Mouse (Mus musculus) thymus, postnatal 25 days (tissue): ENCODE measurements around the gene Alox8.

ENCODE experiments used
- DNase-seq: peaks from one replicate; pipeline ENCODE4 v3.0.0; 2022

Gene Alox8

GRCm38 (mm10) chr11:69197743-69198142 is at the start of gene Alox8:
Gene Alox8, minus strand, starts transcription at chr11:69197843.
- DNase-seq, result no peak

GRCm38 (mm10) chr11:69245643-69246042 is 48.0 kb upstream of the Alox8 start:
- DNase-seq, result no peak

DNA sequence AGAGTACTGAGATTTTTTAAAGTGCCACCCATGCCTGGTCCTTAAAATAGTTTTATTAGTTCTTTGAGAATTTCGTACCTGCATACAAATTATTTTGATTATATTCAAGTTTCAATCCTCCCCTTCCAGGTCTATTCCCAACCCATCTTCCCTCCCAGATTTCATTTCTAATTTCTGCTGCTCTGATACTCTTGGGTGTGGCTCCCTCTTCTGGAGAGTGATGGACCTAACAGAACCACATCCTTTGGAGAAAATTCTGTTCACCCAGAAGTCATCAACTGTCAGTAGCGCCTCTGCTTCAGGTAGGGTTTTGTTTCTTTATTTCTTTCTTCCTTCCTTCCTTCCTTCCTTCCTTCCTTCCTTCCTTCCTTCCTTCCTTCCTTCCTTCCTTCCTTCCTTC is 47.3 kb upstream of the Alox8 start:
- DNase-seq, result no peak

DNA sequence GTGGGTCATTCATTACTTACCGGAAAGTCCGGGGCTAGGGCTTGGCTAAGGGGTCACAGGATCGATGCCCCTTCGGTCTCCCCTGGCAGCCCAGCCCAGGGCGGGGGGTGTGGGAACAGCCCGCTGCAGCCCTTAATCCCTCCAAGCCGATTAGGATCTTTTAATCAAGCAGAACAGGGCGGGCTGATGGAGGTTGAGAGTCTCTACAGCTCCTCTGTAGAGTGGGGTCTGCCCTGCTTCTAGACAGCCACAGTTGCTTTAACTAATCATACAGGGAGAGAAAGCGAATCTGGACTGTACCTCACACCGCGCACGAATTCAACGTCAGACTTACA is 39.2 kb upstream of the Alox8 start, which contains the start of gene Gucy2e:
Gucy2e (minus strand) TSS at position 111 of the 335 bp plus-strand sequence.
- DNase-seq, result no peak

- no peak for DNase-seq
These were observed 38.6 kb upstream of the Alox8 start for GRCm38 (mm10) chr11:69236061-69236925.

GRCm38 (mm10) chr11:69235285-69236060 is 37.8 kb upstream of the Alox8 start:
- DNase-seq, result peak; percentile 64

DNA sequence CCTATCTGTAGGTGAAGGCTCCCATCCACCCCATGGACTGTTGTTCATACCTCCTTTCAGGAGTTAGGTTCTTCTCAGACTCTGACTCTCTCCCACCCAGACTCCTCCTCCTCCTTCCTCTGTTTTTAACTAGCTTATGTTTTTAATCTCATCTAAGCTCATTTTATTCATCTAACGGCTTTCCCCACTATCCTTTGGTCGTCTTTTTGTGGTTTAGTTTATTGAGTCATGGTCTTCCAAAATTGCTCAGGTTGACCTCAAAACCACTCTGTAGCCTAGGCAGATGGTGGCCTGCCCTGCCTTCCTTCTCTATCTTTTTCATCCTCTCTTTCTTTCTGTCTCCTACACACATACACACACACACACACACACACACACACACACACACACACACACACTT is 35.5 kb upstream of the Alox8 start:
- DNase-seq, result no peak

DNA sequence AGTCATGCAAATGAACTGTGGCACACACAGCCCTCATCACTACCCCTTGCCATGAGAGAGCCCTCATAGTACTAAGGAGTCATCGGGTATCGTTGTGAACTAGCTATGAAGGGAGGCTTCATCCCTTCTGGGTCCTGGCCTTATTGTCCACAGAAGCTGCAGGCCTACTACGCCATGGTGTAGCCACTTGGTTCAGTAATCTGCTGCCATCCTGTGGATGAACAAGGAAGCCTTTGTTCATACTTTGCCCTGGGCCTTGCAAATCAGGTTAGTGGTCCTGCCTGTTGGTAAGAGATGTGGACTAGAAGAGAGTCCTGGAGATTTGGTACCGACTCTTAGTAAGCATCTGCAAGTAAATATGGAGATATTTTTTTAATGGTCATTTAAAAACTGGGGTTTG is 32.8 kb upstream of the Alox8 start:
- DNase-seq, result no peak

- DNase-seq, result no peak
These were observed 28.1 kb upstream of the Alox8 start for GRCm38 (mm10) chr11:69225715-69226114.

- no peak for DNase-seq
These were observed 25.5 kb upstream of the Alox8 start for GRCm38 (mm10) chr11:69223101-69223500.

GRCm38 (mm10) chr11:69221070-69221469 is 23.4 kb upstream of the Alox8 start:
- no peak for DNase-seq

DNA sequence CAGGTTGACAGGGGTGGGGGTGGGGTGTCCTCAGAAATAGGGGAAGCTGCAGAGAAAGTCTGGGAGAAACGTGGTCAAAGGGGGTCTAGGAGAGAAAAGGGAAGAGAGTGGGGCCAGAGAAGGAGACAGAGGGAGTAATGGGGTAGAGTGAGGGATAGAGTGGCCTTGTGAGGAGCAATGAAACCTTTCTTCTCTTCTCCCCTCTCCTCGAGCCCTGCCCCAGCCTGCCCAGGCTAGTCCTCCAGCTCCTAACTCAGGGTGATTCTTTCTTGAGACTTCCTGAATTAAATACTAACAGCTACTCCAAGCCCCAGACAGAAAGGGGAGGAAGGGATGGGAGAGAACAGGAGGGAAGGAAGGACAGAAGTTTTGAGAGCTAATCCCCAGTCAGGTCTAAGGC is 21.0 kb upstream of the Alox8 start:
- no peak for DNase-seq

GRCm38 (mm10) chr11:69217411-69217810 is 19.8 kb upstream of the Alox8 start:
- DNase-seq, result no peak

- no peak for DNase-seq
These were observed 13.8 kb upstream of the Alox8 start for GRCm38 (mm10) chr11:69211431-69211830.

- no peak for DNase-seq
These were observed 5.0 kb upstream of the Alox8 start for GRCm38 (mm10) chr11:69202469-69203230.

GRCm38 (mm10) chr11:69200231-69200630 is 2.6 kb upstream of the Alox8 start:
- no peak for DNase-seq

DNA sequence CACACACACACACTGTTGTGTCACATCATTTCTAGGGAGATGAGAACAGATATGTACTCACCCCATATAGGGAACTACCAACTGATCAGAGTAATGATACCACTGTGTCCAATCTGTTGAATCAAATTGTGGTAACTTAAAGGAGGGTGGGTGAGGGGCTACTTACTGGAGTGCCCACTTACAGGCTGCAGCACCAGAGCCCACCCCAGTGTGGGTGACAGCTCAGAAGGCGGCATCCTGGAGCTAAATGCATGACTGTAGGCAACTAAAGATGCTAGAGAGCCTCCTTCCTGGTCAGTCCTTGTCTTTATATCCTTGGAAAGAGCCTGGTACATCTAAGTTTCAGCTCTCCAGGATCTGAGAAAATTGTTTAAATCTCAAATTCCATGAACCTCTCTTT is 1.6 kb upstream of the Alox8 start:
- DNase-seq, result no peak

- peak; percentile 18 for DNase-seq
These were observed 449 bp downstream of the Alox8 start for GRCm38 (mm10) chr11:69197194-69197593.

GRCm38 (mm10) chr11:69196766-69197165 is 877 bp downstream of the Alox8 start:
- no peak for DNase-seq

GRCm38 (mm10) chr11:69192840-69193239 is 4.8 kb downstream of the Alox8 start:
- peak; percentile 20 for DNase-seq

DNA sequence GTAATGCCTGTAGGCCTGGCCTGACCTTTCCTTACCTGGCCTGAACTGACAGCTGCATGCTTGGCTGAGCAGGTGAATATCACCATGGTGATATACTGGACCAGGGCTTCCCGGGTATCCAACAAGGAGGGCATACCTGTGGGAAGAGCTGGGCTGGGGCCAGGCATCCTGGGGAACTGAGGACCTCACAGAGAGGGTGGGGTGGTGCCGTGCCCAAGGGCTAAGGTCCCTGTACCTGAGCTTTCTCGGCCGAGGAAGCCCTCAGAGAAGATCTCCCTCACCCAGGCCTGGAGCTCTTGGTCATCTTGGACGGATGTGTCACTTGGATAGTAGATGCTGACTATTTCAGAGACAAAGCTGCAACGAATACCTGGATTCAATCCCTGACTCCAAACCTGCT is 11.7 kb downstream of the Alox8 start:
- DNase-seq, result no peak

DNA sequence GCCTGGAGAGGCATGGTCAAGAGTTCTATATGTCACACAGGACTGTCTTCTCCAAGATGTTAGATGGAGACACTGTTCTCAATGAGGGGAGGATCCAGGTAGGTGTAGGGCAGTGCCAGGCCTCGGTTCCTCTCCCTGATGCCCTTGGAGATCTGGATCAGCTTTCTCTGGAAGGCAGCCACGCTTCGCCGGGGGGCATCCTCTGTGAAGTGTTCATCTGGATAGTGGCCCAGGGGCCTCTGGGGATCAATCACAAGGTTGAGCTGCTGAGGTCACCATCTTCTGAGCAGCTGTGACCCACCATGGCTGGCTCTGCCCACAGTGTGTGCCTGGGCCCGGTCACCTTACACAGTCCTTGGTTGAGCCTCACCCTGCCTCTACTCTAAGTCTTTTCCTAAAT is 12.6 kb downstream of the Alox8 start:
- DNase-seq, result no peak

GRCm38 (mm10) chr11:69180120-69180519 is 17.5 kb downstream of the Alox8 start:
- DNase-seq, result no peak
